Mouse (Mus musculus) megakaryocyte, embryonic 14.5 days (primary cell): ENCODE data around the gene Hmcn1.

ENCODE experiments used
- FLI1 ChIP-seq: IDR thresholded peaks from 2 replicates; pipeline ENCODE4 v1.6.1; 2012; ENCODE audit warnings: low read length, inconsistent platforms, mixed read lengths
- GATA1 ChIP-seq: IDR thresholded peaks from 3 replicates; pipeline ENCODE4 v1.6.1; 2012; ENCODE audit warnings: mixed read lengths, low read length, inconsistent platforms, borderline replicate concordance

DNA sequence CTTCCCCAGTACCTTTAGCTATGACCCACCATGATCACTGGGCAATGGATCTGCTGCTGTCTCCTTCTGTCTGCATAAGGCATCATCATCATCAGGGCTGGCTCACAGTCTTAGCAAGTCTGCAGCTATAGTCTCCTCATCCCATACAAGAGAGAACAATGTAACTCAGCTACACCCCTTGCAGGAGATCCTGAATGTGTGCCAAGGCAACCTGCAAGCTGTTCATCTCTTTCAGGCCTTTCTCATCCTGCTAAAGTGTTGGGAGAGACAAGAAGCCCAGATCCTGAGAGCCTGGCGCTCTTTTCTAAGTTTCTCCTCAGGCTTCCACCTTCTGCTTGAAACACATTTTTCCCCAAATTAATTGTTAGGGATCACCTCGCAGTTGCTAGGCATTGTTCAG, 135.5 kb downstream of the Hmcn1 start:
- no peak for TF ChIP-seq GATA1
- TF ChIP-seq FLI1 = no peak
